Mouse (Mus musculus) spleen, postnatal 4 days (tissue): ENCODE measurements at regions not wholly inside any gene's neighbourhood (a gene's known extent, or its start where the extent isn't known, plus 50 kb on each side); places are given as distances from the start of the nearest gene placed in this dataset.

Source experiments
- DNase-seq, 2 experiments: peaks; one replicate each; pipeline ENCODE4 v3.0.0; 2022; ENCODE audit warnings: low spot score in 2 of 2

GRCm38 (mm10) chr15:52570256-52570655 lies 1314.5 kb upstream of the Gm7489 start:
- DNase-seq, result no peak

GRCm38 (mm10) chr15:52577614-52578013 lies 1307.1 kb upstream of the Gm7489 start:
- DNase-seq, result no peak

GRCm38 (mm10) chr15:52589391-52589790 lies 1295.3 kb upstream of the Gm7489 start:
- DNase-seq, result no peak

- no peak for DNase-seq
Measured at GRCm38 (mm10) chr15:52599511-52599910, 1285.2 kb upstream of the Gm7489 start.

GRCm38 (mm10) chr15:52599957-52600356 lies 1284.7 kb upstream of the Gm7489 start:
- DNase-seq, result no peak

- DNase-seq, result no peak
Measured at GRCm38 (mm10) chr15:52639790-52640189, 1244.9 kb upstream of the Gm7489 start.

- DNase-seq, result no peak
Measured at GRCm38 (mm10) chr15:52645961-52646360, 1238.7 kb upstream of the Gm7489 start.

- DNase-seq, result no peak
Measured at GRCm38 (mm10) chr15:52657916-52658315, 1226.8 kb upstream of the Gm7489 start.
